Mouse (Mus musculus): ENCODE data around the gene Slc19a3.
"Not testable (repeated sequence)": the region's sequence is repeated elsewhere in the genome, so short reads cannot be mapped to it uniquely, and the experiment has no call there.

Gene Slc19a3

DNA sequence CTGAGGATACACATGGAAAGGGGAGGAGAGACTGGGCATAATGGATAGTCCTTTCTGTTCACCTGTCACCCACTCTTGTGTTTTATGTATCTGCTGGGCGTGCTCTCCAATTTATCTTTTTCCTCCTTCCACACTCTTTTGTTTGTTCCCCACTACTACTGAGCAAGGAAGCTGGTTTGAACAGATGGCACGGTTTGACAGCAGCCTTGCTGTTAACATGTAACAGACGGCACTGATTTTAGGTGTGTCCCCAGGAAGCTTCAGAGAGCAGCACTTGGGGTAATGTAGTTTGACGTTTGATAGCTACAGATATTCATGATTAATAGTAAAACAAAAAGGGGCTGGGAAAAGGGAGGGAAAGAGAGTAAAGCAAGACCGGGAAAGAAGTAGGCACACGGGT lies 30.8 kb downstream of the Slc19a3 start:
- no peak for DNase-seq (ENCODE audit: low read depth, low spot score)

DNA sequence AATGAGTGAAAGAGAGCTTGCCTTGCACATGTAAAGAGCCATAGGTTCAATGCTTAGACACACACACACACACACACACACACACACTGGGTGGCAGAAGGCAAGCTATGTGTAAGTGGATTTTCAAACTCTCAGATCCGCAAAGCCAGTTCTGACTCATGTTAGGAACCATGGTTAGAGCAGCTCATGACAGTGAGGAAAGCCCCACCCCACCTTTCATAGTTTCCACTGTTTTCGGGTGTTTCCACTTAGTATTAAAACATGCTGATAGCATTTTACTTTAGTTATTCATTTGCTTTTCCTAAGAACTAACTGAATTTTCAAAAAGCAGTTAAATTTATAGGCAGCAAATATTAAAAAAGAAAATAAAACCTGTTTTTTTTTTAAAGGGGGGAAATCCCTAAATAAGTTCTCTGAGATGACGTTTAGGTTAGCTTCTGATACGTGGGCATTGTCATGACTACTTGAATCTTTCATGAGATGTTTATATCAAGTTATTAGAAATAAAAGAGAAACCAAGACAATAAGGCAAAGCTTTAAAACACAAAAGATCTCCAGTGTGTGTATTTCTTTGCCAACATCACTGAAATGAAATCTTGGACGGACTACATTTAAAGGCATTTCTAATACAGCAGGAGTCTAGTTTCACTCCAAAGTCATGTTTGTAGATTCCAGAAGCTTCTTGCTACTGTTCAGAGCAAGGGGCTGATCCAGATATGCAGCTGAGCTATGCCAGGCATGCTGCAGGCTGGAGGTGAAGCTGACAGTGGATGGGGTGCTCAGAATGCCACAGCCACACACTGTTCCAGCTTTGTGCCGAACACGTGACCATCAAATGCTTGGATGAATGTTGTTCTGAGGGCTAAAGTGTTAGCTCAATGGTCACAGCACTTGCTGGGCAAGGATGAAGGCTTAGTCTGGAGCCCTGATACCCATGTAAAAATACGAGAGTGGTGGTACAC lies 31.7 kb downstream of the Slc19a3 start:
- DNase-seq (ENCODE audit: low read depth, low spot score), result peak; percentile 78

DNA sequence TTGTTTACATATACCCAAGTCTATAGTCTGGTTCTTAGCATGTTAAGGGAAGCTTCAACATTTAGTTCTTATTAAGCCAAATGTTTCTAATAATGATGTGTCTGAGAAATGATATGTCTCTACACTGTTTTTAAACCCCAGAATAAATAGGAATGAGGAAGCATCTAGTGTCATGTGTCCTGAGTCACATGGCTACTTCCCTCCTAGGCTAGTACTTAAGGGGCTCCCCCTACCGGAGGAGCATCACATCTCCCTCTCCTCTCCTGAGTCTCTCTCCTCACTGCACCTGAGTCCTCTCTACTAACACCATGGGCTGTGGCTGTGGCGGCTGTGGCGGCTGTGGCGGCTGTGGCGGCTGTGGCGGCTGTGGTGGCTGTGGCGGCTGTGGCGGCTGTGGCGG lies 37.9 kb downstream of the Slc19a3 start, which contains the start of gene Gm47959:
Gene Gm47959, plus strand, starts transcription at position 243 of the 400 bp plus-strand sequence.
- not testable (repeated sequence) for DNase-seq (ENCODE audit: low read depth, low spot score)

DNA sequence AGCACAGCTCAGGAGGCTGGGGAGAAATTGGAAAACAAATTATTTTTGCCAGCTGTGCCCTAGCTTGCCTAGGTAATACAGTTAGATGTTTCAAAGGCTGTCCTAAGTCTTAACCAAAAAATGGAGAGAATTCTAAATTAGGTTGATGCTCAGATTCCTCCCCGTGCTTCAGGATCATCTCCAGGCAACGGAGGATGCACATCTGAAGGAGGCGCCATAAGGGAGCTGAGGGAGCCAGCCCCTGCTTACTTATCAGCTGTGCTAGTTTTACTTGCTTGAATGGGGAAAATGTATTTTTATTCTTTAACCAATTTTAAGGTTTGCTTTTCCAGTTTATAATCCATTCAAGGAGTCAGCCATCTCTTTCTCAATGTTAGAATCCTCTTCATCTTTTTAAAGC lies 44.3 kb downstream of the Slc19a3 start:
- no peak for DNase-seq (ENCODE audit: low read depth, low spot score)

DNA sequence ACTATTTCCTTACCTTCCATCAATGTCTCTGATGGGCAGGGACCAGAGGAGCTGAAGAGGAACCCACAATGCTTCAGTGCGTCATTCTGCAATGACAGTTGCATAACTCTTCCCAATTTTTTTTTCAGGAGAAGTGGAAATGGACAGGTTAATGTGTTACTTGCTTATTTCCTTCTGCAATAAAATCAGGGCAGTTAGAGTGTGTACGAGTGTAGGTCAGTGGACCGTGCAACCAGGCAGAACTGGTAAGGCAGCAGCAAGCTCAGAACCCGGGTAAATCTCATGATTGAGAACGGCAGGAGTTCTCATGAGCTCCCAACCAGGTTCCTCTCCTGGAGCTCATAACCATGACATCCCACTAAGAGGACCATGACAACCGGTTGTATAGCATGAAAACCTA lies 46.2 kb downstream of the Slc19a3 start:
- no peak for DNase-seq (ENCODE audit: low read depth, low spot score)

DNA sequence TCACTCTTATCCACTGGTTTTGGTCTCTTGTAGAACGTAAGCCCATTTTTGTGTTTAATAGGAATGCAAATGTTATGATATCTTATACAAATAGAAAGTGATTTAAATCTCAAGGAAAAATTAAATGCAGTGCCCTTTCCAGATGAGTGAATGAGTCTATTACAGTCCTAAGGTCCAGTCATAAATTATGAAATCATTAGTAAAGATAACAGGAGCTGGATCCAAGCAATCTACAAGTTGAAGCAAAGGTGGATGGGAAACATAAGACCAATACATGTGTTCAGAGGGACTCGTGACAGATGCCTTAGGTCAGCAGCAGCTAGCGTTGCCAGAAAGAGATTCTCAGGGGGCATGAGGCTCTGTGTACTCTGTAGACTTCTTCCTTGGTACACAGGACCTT lies 46.7 kb downstream of the Slc19a3 start:
- no peak for DNase-seq (ENCODE audit: low read depth, low spot score)

DNA sequence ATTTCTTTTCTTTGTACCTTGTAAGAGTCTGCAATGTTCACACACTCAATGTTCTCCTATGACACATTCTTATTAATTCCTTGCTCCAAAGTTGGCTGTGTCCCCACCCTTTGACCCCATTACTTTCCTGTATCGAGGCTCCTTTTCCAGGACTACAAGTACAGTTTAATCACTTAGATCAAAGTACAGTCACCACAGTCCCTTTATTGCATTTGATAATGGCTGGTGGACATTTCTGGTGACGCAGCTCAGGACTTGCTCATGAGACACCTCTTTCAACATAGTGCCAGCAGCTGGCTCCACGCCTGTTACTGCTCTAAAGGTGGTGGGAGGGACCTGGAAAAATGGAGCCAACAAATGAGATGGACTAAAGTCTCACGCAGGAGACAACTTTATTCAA lies 47.2 kb downstream of the Slc19a3 start:
- no peak for DNase-seq (ENCODE audit: low read depth, low spot score)

DNA sequence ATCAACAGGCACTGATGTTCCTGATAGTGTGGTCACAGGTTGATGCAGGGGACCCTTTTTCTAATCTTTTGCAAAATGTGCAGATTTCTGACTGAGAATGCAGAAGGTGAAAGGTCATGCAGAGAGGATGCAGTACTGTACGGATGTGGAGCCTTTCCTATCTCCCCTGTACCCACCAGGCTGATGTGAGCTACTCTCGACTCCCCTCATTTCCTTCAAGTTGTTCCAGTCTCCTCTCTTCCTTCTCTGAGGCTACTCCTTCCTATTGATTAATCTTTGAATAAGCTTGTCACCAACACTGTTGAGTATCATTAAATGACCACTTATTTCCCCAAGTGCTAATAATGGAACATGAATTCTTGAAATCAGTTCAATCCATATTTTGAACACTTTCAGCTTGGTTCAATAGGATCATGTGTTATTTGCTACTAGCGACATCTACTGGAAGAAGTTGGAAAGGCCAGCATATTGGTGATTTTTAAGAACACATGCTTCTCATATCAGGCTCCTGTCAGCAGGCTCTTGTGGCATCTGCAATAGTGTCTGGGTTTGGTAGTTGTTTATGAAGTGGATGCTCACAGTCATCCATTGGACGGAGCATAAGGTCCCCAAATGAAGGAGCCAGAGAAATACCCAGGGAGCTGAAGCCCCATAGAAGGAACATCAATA lies 50.6 kb downstream of the Slc19a3 start:
- peak; percentile 88 for DNase-seq (ENCODE audit: low read depth, low spot score)

DNA sequence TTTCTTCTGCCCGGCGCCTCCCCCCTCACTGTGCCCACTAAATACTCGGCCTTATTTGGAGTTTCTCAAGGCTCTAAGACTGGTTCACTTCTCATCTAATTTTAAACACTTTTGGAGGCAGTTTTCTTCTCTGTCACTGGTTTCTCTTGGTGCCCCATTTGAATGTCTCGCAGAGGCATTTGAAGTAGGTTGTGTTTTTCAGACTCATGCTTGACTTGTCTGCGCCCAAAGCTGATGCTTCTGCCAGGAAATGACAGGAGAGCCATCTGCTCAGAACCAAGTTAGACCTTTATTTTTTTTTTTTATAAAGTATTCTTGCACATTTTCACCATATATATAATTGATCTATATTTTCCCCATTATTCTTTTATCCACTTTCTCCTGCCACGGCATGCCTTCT lies 51.5 kb downstream of the Slc19a3 start:
- DNase-seq (ENCODE audit: low read depth, low spot score), result no peak

DNA sequence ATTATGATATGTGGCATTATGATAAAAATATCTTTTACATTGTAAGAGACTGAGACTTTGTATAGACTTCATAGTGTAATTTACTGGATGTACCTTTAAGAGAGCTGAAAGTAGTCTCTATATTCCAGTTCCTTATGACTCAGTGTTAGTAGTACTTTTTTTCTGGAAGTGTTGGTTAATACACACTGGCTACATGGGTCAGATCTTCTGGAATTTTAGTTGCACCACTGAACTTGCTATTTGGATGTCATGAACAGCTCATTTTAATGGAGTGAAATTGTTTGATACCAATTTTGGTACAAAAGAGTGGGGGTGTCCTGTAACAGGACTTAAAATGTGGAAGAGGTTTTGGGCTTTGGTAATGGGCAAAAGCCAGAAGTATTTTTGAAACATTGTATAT lies 60.4 kb downstream of the Slc19a3 start:
- no peak for DNase-seq (ENCODE audit: low read depth, low spot score)

DNA sequence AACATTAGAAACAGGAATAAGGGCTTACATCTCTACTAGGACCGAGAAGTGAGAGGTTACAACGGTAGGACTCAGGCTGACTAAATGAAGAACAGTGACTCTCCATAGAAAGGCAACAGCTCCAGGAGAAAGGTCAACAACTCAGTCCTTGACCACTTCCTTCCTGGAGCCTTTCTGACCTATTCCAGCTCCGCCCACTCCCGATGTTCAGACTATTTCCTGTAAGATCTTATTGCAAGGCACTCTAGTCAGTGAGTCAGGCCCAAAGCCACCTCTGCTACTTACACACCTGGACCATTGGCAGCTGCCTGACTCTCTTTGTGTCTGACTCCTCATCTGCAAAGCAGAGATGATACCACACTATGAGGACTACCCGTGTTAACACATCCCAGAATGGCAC lies 62.5 kb downstream of the Slc19a3 start:
- peak; percentile 55 for DNase-seq (ENCODE audit: low read depth, low spot score)

DNA sequence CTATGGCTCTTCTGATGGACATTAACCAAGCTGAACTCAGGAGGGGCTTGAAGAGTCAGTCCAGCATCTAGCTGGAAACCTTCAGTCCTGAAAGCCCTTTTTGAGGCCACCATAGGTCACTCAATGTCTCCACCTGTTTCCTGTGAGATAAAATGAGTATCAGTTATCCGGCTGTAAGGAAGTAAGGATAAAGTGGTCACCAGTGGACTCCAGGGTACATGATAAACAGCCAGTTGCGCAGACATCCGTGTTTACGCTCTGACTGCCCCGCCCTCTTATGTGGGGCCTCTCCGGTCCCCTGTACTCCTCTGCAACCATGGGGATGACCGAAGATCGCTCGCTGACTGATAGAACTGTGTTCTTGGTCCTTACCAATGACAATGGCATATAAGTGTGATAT lies 63.9 kb downstream of the Slc19a3 start:
- DNase-seq (ENCODE audit: low read depth, low spot score), result peak; percentile 25

DNA sequence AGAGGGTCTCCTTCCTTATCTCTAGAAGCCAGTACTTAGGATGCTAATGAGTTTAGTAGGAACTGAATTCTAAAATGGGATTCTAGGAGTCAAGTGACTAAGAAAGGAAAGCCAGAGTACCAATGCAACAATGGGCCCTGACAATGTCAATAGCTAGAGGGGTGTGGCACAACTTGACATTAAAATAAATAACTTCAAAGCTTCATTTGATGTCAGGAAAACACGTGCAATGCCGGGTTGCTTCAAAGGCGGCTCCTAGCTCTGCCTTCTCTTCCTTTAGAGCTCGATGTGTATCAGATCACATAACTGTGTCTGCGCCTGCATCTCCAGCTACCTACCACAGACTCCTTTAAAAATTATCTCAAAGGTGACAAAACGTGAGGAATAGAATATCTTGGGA lies 64.3 kb downstream of the Slc19a3 start:
- DNase-seq (ENCODE audit: low read depth, low spot score), result peak; percentile 76

DNA sequence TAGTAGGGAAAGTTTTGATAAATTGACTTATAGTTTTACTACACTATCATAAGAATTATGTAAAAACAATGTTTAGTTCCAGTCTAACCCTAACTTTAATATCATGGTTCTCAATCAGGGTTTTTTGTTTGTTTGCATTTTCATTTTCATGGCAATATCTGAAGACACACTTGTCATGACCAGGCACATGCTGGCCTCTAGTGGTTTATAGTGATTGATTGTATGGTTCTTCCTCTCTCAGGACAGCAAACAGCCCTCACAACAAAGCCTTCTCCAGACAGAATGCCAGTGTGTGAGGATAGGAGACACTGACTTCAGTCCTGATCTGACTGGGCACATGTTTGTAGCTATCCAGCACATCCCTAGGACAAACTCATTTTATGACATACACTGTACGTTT lies 65.0 kb downstream of the Slc19a3 start:
- DNase-seq (ENCODE audit: low read depth, low spot score), result peak; percentile 27

DNA sequence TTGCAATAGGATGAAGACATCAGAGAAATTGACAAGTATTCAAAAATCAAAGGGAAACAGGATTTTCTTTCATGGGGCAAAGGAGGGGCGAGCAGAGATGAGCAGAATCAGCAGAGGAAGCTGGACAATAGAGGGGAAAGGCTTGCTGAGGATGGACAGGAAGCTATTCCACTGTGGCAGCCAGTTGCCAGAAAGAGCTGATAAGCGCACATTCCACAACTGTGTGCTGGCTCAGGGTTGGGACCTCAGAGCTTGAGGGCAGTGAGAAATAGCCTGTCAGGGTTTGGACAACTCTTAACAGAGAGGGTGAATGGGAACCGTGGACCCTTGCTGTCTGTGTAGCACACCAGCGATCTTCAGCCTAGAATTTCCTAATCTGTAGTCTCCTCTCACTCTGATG lies 66.2 kb downstream of the Slc19a3 start:
- no peak for DNase-seq (ENCODE audit: low read depth, low spot score)

DNA sequence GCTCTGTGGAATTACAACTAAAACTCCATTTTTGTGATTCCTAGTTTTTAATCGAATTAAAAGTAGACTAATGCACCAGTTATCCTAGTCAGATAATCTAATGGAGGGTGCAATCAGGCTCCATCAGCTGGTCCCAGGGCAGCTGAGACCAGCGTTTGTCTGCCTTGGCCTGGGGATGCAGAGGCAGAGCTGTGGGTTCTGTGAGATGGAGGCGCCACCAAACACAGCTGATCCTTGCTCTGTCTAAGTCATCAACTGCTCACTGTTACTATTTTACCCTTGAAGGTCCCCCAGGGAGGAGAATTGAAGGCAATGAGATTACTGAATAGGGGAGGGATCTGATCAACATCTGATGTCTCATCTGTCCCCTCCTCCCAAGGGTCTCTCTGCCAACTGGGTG lies 71.8 kb downstream of the Slc19a3 start:
- DNase-seq (ENCODE audit: low read depth, low spot score), result no peak

Measured in CD4-positive, CD25-positive, alpha-beta regulatory T cell, adult 2 months (primary cell).